Mouse (Mus musculus): ENCODE results near the gene Pde11a.

Gene Pde11a

GRCm38 (mm10) chr2:76320336-76320735 is 18.2 kb downstream of the Pde11a start:
- ATAC-seq (ENCODE audit: low TSS enrichment), result no peak

- no peak for ATAC-seq (ENCODE audit: low TSS enrichment)
Observed at GRCm38 (mm10) chr2:76319231-76319630, 19.3 kb downstream of the Pde11a start.

- ATAC-seq (ENCODE audit: low TSS enrichment), result no peak
Observed at GRCm38 (mm10) chr2:76287671-76288070, 50.9 kb downstream of the Pde11a start.

GRCm38 (mm10) chr2:76286288-76286740 is 52.3 kb downstream of the Pde11a start:
- ATAC-seq (ENCODE audit: low TSS enrichment), result no peak

- no peak for ATAC-seq (ENCODE audit: low TSS enrichment)
Observed at GRCm38 (mm10) chr2:76285150-76285549, 53.4 kb downstream of the Pde11a start.

- peak; percentile 98 for ATAC-seq (ENCODE audit: low TSS enrichment)
Observed at GRCm38 (mm10) chr2:76283378-76284132, 55.0 kb downstream of the Pde11a start.

GRCm38 (mm10) chr2:76269494-76269893 is 69.1 kb downstream of the Pde11a start:
- no peak for ATAC-seq (ENCODE audit: low TSS enrichment)

GRCm38 (mm10) chr2:76267335-76267734 is 71.2 kb downstream of the Pde11a start:
- no peak for ATAC-seq (ENCODE audit: low TSS enrichment)

GRCm38 (mm10) chr2:76266622-76267021 is 72.0 kb downstream of the Pde11a start:
- peak; percentile 80; the same call in 1 of the 2 replicates for ATAC-seq (ENCODE audit: low TSS enrichment)

GRCm38 (mm10) chr2:76264258-76264657 is 74.3 kb downstream of the Pde11a start:
- ATAC-seq (ENCODE audit: low TSS enrichment), result no peak

- no peak for ATAC-seq (ENCODE audit: low TSS enrichment)
Observed at GRCm38 (mm10) chr2:76262661-76263060, 75.9 kb downstream of the Pde11a start.

- peak; percentile 81 for ATAC-seq (ENCODE audit: low TSS enrichment)
Observed at GRCm38 (mm10) chr2:76254833-76255232, 83.7 kb downstream of the Pde11a start.

- ATAC-seq (ENCODE audit: low TSS enrichment), result no peak
Observed at GRCm38 (mm10) chr2:76251379-76251778, 87.2 kb downstream of the Pde11a start.

- no peak for ATAC-seq (ENCODE audit: low TSS enrichment)
Observed at GRCm38 (mm10) chr2:76248242-76248641, 90.3 kb downstream of the Pde11a start.

- no peak for ATAC-seq (ENCODE audit: low TSS enrichment)
Observed at GRCm38 (mm10) chr2:76239175-76239574, 99.4 kb downstream of the Pde11a start.

- ATAC-seq (ENCODE audit: low TSS enrichment), result no peak
Observed at GRCm38 (mm10) chr2:76238496-76238895, 100.1 kb downstream of the Pde11a start.

- ATAC-seq (ENCODE audit: low TSS enrichment), result no peak
Observed at GRCm38 (mm10) chr2:76237638-76238420, 100.7 kb downstream of the Pde11a start.

- no peak for ATAC-seq (ENCODE audit: low TSS enrichment)
Observed at GRCm38 (mm10) chr2:76220364-76221108, 118.0 kb downstream of the Pde11a start.

- no peak for ATAC-seq (ENCODE audit: low TSS enrichment)
Observed at GRCm38 (mm10) chr2:76219540-76219939, 119.0 kb downstream of the Pde11a start.

- no peak for ATAC-seq (ENCODE audit: low TSS enrichment)
Observed at GRCm38 (mm10) chr2:76216146-76216545, 122.4 kb downstream of the Pde11a start.

- ATAC-seq (ENCODE audit: low TSS enrichment), result no peak
Observed at GRCm38 (mm10) chr2:76215219-76215618, 123.4 kb downstream of the Pde11a start.

GRCm38 (mm10) chr2:76185126-76185525 is 153.4 kb downstream of the Pde11a start:
- ATAC-seq (ENCODE audit: low TSS enrichment), result no peak
